17 mouse cellular contexts compared by ENCODE assay signal in the genomic region with DNA sequence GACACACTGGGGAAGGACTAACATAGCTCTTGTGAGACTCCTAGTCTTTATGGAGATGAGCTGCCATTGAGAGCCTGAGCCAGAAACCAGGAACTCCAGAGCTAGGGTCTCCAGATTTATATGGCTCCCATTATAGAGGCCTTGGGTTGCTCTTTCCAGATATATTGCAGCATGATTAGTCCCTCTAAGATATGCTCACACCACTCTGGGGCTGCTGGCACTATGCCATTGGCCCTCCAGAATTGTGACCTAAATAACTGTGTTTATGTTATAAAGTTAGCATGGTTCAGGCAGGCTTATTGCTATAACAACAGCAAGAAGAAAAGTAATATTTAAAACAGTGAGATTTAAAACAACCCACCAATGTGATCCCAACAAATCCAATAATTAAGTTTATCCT. TPM values are rescaled to one million over a fixed set of nuclear protein-coding genes. Genes with fewer than 3 reads are reported as not detected.
DNase-seq lines count a peak whose midpoint lies in the region.
"Had no signal": no experiment of that assay in that cellular context is flagged by ENCODE, and none has a peak within 500 bp of the region (broad histone marks: within the 10 kb centered on the region; RNA-seq: fewer than 3 reads in every experiment).

No protein-coding gene starts in this region.

- intact Hi-C loops in heart, postnatal 10 days (cut with DNase I) = no loop called here

- peak; percentile 40 for DNase-seq in heart, adult 11 months
- DNase-seq in heart, postnatal 10 days = no peak
- DNase-seq in lung, postnatal 10 days = peak; percentile 16
- no peak for DNase-seq in lung, postnatal 14 days
- DNase-seq in retina, postnatal 1 day = peak; percentile 50
- DNase-seq in retina, embryonic 14.5 days (ENCODE audit: low spot score) = no peak
- DNase-seq: adrenal gland, adult 8-10 months; adrenal gland, postnatal 14 days; adrenal gland, postnatal 36 days; B cell, adult 2 months; cerebellum, adult 11-12 months; cerebellum, adult 2 months; cerebellum, adult 9-10 months; cerebellum, postnatal 10 days had no signal

RNA-seq across cellular contexts. Expression of a gene that starts 35.2 kb away (rescaled TPM):
- total RNA-seq in heart, postnatal 10 days (2021) = not detected
- total RNA-seq: adrenal gland, adult 18-20 months; adrenal gland, adult 8-10 months; adrenal gland, postnatal 14 days; adrenal gland, postnatal 36 days; CH12.LX; G1E had no signal

Comparison
In these comparisons a context has a peak if more than half of its experiments do, and no peak if none do; other contexts are left out.
1. DNase-seq: peak in heart, adult 11 months (single experiment), lung, postnatal 10 days (single experiment) and retina, postnatal 1 day (single experiment); none in heart, postnatal 10 days (0 of 2), lung, postnatal 14 days (single experiment) and retina, embryonic 14.5 days (single experiment).